Mouse (Mus musculus): ENCODE measurements around the gene Slc46a2. TPM values are rescaled to one million over a fixed set of nuclear protein-coding genes. Genes with fewer than 3 reads are reported as not detected.
A peak's percentile ranks its signal among the peaks of the same experiment; 100 is the strongest.

Slc46a2 gene
- total RNA-seq, 2 experiments from 2014 or later, result not detected

DNA sequence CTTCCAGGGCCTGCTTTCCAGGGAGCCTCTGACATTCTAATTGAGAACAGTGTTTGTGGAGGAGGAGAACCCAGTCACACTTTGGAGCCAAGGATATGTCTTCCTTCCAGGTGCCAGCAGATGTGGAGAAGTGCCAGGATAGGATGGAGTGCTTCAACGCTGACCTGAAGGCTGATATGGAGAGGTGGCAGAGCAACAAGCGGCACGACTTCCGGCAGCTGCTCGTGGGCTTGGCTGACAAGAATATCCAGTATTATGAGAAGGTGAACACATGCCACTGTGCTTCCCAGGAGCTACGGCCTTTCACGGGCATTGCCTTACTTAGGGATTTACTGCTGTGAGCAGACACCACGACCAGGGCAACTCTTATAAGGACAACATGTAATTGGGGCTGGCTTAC lies 20.4 kb downstream of the Slc46a2 start:
- intact Hi-C loops (cut with DNase I), result no loop called here
- DNase-seq (ENCODE audit: low spot score in 2 of 2), result no peak

DNA sequence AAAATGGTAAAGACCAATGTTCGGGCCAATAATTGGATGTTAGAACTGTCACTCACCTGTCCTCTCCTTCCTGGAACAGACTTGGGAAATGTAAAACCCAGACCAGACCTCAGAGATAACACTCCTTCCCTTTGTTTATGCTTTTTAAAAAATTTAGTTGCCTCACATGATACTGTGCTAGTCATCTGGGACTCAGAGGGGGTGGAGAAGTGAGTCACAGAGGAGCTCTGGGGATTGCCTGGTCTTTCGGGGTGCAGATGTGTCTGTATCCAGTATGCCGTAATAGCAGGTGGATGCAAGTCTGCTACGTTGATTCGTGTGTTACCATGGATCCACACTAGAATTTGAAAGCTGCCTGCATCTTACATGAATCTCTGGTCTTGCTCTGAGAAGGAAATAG lies 22.1 kb downstream of the Slc46a2 start:
- DNase-seq (ENCODE audit: low spot score in 2 of 2), result no peak
- intact Hi-C loops (cut with DNase I), result no loop called here

DNA sequence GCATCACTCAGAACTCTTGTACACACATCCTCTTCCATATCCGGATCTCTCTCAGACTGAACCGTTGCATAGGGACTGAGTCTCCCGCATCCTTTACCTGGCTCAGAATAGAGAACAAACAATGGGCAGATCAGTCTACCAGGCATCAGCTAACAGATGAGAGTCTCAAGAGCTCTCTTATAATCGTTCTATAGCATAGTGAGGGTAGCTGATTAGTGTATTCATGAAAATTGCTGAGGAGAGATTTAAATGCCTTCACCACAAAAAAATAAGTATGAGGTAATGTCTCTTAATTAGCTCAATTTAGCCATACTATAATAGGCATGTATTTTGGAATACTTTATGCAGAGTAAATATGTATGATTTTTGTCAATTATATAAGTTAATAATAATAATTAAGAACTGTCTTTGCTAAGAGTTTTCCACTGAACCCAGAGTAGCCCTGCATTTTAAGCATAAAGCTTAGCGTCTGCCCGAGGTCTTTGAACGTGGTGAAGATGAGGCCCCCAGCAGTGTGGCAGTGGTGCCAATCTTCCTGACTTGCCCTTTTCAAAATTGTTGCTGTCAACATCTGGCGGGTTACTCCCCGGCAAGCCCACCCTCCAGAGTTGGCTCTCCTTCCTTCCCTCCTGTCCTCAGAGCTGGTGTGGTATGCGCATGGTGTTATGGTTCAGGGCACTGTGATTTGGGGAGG lies 23.0 kb downstream of the Slc46a2 start:
- intact Hi-C loops (cut with DNase I), result no loop called here
- DNase-seq (ENCODE audit: low spot score in 2 of 2), result no peak

DNA sequence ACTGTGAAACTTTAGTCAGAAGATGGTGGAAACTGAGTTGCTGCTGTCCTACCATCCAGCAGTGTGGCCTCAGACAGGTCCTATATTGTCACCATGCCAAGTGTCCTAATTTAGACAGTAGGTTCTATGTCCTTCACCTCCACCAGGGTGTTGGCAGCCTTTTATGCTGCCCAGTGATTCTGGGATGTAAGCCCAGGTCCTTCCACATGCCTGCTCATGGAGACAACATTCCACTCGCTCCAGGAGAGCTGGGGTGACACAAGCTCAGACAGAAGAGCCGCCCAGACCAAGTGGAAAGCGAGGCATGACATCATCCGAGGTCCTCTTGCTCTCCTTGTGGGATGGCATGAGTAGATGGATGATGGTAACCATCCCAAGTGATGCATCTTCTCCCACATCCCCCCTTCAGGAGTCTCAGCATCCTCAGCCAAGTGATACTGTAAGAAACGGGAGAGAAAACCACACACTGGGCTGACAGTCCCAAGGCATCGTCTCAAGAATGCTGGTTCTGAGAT lies 24.7 kb downstream of the Slc46a2 start:
- no peak for DNase-seq (ENCODE audit: low spot score in 2 of 2)
- intact Hi-C loops (cut with DNase I), result no loop called here

DNA sequence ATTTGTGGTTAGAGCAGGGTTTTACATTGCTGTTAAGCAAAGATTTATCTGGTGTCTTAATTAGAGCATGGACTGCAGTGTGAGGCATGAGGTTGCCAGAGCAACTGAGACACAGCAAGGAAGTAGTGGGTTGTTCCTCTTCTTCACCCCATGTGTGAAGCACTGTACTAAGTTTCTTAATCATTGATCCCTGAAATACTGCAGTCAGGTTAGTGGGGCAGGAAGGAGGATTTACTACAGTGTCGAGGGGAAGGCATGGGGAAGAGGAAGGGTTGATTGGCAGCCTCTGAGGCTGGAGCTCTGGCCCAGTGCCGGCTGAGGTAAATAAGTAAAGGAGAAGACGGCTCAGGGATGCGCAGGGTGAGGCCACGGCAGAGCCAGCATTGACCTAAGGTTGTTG lies 26.8 kb downstream of the Slc46a2 start:
- DNase-seq (ENCODE audit: low spot score in 2 of 2), result no peak
- intact Hi-C loops (cut with DNase I), result no loop called here

DNA sequence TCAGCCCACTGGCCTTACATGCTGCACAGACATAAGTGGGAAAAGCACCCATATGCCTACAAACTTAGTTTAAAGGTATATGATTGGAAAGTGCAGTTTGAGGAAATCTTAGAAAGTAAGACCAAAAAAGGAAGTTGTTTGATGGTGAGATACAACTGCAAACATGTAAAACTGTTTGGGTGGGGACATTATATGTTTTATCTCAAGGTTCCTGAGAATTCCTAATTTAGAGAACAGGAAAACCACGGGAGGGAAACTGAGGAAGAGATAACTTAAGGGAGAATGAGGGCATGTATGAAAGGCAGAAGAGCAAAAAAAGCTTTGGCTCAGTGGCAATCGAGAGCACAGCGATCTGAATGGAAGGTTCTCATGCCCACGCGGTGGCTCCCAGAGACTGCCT lies 27.8 kb downstream of the Slc46a2 start:
- no peak for DNase-seq (ENCODE audit: low spot score in 2 of 2)
- intact Hi-C loops (cut with DNase I), result no loop called here

DNA sequence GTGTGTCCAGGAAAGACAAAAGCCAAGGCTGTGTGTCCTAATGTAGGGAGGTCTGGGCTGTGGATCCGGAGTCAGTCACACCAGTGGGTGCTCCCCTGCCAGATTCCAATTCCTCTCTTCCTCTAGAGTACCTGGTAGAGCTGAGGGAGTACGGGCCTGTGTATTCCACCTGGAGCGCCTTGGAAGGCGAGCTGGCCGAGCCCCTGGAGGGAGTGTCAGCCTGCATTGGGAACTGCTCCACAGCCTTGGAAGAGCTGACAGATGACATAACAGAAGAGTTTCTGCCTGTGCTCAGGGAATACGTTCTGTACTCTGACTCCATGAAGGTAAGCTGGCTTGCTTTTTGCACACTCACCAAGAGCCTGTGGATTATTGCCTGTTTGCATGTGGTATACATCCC lies 28.6 kb downstream of the Slc46a2 start:
- intact Hi-C loops (cut with DNase I), result no loop called here
- no peak for DNase-seq (ENCODE audit: low spot score in 2 of 2)

DNA sequence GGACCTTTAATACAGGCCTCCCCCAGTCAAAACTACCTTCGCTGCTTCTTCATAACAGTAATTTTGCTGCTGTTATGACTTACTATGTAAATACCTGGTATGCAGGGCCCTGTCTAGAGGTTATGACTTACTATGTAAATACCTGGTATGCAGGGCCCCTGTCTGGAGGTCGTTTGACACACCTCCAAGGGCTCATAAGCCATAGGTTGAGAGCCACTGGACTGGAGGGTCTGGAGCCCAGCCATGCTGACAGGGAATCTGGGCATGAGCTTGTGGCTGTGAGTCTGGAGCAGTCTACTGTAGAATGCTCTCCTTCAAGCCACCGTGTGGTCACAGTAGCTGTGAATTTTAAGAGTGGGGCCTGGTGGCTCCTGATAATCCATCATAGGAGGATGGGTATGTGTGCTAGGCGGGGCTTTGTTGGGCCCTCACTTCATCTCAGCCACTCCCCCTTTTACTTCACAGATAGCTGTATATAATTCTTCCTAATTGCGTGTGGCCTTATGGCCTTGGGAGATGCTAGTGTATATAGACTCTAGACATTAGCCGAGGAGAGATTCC lies 30.6 kb downstream of the Slc46a2 start:
- intact Hi-C loops (cut with DNase I), result no loop called here
- no peak for DNase-seq (ENCODE audit: low spot score in 2 of 2)

DNA sequence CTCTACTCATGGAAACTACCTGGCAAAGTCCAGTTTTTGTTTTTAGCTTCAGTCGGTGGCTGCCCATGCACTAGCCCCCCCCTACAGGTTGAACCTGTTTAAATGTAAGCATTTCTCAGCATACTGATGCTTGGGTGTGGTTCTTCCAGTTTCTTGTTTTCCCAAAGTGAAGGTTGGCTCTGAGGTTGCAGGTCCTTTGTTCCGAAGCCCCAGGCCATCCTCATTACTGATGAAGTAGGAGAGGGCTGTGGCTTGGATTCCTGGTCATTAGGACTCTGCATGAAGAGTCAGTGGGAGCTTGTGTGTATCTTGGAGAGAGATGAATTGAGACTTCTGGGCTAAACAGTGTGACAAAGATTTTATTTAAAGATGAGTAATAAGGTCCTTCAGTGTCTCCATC lies 33.6 kb downstream of the Slc46a2 start:
- no peak for DNase-seq (ENCODE audit: low spot score in 2 of 2)
- intact Hi-C loops (cut with DNase I), result no loop called here

DNA sequence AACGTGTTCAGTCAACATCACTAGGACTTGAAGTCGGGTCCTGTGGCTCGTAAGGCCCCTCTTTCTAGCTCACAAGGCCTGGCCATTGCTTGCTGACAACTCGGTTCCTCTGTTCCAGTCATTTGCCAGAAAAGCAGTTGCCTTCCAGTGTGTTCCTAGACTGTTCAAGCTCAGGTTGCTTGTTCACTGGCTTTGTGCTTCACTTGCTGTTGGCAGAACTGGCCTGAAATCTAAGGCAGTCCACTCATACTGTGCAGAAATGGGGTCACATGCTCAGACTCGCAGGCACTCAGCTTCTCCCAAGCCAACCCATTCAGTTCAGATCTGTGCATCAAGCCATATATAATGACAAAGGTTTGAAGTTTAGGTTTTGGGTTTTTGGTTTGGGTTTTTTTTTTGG lies 34.1 kb downstream of the Slc46a2 start:
- intact Hi-C loops (cut with DNase I), result no loop called here
- DNase-seq (ENCODE audit: low spot score in 2 of 2), result no peak

DNA sequence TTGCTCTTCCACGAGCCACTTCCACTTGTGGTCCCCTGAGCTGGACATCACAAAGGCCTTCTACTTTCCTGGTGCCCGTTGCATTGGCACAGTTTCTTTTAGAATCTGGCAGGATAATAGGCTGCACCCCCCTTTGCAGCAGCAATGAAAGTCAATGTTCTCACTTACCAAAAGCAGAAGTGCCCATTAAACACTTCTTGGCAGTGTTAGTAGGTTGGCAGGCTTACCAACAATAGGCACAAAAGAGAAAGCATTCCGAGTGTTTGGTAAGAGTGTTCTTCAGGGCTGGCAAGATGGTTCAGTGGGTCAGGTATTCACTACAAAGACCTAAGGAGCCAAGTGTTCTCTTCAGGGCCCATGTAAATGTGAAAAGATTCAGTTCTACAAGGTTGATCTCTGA lies 35.4 kb downstream of the Slc46a2 start:
- DNase-seq (ENCODE audit: low spot score in 2 of 2), result no peak
- intact Hi-C loops (cut with DNase I), result loop anchor here (5.0 kb wide), 1 partner anchor 252 kb away; the partner anchor contains the start of gene E130308A19Rik

DNA sequence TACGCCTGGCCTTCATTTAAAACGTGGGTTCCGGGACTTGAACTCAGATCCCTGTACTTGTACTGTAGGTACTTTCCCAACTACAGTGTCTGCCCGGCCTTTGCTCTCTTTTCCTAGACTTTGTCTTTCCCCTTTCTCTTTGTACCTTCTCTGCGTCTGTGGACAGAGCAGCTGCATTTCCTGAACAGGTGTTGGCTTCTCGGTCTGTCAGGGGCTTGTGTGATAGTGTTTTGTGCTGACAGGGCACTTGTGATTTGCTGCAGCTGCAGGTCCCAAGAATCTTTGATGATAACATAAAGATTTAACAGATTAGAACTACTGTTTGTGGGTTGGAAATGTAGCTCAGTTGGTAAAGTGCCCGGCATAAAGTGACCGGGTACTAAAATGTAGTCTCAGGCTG lies 36.3 kb downstream of the Slc46a2 start:
- intact Hi-C loops (cut with DNase I), result loop anchor here (5.0 kb wide), 1 partner anchor 251 kb away; the partner anchor contains the start of gene E130308A19Rik
- DNase-seq (ENCODE audit: low spot score in 2 of 2), result no peak

DNA sequence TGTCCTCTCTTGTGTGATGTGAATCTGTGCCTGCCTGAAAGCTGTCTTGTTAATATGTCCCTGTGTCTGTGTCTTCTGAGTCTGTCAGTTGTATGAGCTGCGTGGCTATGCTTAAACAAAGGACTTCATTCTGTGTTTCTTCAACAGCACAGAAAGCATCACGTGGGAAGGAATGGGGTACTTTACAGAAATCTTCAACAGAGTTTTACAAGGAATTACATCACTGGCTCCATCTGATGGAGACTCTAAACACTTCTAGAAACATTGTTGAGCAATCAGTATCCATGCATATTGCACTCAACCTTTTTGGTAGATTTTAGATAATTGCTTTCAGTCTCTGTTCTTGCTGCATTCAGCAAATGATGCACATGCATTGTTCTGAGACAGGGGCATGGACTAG lies 37.8 kb downstream of the Slc46a2 start:
- DNase-seq (ENCODE audit: low spot score in 2 of 2), result no peak
- intact Hi-C loops (cut with DNase I), result loop anchor here (5.0 kb wide), 1 partner anchor 250 kb away; the partner anchor contains the start of gene E130308A19Rik

DNA sequence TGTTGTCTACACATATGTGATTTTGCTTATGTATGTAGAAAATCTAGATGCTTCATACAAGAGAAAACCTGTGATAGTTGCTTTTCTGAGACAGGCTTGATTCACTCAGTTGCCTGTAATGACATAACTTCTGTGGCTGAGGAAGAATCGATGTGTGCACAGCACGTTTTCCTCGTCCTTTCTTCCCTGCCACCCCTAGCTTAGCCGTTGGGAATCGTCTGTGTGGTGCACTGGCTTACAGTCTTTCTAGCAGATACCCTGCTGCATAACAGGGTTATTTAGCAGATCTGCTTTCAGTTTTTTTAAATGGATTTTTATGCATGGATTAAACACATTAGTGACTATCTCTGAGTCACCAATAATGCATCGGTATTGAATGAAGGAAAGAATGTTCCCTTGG lies 38.3 kb downstream of the Slc46a2 start:
- intact Hi-C loops (cut with DNase I), result loop anchor here (5.0 kb wide), 1 partner anchor 249 kb away; the partner anchor contains the start of gene E130308A19Rik
- no peak for DNase-seq (ENCODE audit: low spot score in 2 of 2)

DNA sequence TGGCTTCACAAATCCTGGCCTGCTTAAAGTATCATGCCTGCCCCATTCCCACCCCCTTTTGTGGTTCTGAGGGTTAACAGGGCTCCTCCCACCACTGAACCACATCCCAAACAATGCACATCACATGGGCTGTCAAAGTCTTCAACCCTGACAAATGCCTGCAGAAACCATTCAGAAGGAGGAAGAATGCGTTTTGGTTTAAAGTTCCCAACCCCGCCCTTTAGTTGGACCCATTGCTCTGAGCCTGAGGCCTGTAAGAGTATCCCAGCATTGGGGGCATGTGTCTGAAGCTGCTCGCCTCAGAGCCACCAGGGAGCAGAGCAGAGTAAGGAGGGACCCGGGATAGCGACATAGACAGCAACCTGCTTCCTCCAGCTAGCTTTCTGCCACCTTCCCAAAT lies 41.0 kb downstream of the Slc46a2 start:
- no peak for DNase-seq (ENCODE audit: low spot score in 2 of 2)
- intact Hi-C loops (cut with DNase I), result loop anchor here (5.0 kb wide), 1 partner anchor 67 kb away; the partner anchor contains the start of gene Snx30

DNA sequence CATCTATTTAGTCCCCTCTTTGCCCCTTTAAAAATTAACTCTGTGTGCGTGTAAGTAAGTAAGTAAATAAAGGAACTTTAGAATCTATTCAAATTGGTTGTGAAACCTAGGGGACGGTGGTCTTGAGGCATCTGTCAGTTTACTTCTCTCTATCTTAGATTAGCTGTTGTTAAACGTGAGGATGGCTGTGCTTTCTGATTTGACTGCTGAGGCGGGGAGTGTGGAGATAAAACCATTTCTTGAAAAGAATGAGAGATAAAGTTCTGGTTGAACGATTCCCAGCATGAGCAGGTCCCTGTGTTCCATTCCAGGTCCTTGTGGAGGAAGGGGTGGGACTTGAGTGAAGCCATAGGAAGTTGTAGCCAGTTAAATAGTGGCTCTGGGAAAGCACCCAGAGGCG lies 41.6 kb downstream of the Slc46a2 start:
- intact Hi-C loops (cut with DNase I), result loop anchor here (5.0 kb wide), 1 partner anchor 66 kb away; the partner anchor contains the start of gene Snx30
- DNase-seq (ENCODE audit: low spot score in 2 of 2), result no peak

DNA sequence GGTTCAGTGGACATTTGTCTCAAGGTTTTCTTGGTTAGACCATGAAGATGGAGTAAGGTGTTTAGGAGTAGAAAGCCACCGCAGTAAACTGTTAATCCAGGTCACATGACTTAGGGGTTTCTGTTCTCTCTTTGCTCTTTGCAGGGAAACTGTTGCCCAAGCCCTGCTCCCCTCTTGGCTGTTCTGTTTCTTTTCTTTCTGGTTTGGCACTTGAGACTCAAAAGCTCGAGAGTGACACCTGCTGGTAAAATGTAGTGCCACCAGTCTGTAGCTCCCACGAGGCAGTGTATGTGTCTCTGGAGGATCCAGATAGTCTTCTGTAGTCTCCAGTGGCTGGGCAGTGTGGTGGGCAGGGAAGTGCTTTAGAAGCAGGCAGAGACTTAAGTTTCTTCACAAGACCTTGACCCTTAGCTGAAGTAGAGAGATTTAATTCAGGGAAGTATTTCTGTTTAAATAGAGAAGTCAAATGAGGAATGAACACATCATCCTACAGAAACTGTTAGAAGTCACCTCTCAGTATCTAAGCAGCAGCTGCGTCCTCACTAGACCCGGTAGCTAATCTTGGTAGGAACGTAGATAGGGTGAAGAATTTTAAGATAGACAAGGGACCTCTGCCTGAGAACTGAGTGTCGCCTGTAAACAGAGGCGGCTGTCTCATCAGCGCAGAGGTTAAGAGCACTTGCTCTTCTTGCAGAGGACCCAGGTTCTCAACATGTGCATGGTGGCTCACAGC lies 43.8 kb downstream of the Slc46a2 start:
- peak; percentile 72 to 84 for DNase-seq (ENCODE audit: low spot score in 2 of 2)
- intact Hi-C loops (cut with DNase I), result loop anchor here (1.0 to 5.0 kb wide), 2 partner anchors 64 to 85 kb away; partner anchors contain the start of gene Snx30

DNA sequence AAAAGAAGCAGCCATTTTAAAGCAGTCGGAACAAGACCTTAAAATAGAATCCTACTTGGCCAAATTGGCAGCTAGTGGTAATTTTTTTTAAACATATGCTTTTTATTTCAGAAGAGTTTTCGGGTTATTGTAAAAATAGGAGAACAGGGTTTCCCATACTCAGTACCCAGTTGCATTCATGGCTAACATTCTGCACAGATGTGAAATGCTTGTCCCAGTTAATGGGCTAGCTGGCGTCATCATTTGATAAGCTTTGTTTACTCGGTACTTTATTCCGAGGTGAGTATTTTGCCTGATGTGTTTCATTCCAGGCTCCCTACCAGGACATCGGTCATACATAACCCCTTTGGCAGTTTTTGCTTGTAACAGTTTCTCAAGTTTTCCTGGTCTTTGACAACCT lies 44.4 kb downstream of the Slc46a2 start:
- intact Hi-C loops (cut with DNase I), result loop anchor here (5.0 kb wide), 1 partner anchor 63 kb away; the partner anchor contains the start of gene Snx30
- no peak for DNase-seq (ENCODE audit: low spot score in 2 of 2)

DNA sequence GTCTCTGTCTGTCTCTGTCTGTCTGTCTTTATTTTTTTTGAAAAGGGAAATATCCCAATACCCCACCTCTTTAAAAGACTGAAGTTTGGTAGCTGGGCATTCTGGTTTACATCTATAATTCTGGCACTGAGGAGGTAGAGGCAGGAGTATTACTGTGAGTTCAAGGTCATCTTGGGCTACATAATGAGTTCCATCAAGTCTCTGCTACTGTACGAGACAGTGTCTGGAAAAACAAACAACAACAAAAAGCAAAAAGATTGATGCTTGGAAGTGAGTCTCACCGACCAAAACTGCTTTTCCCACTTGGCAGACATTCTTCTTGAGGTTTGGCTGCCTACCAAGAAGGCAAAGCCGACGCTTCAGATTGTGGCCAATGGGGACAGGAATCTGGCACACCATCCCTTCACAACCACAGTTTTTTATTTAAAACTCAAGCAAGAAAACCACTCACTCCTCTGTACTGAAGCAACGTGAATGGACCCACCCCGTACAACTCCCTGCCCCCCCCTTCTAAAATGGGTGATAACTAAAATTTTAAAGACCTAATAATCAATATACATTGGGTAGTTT lies 45.3 kb downstream of the Slc46a2 start:
- no peak for DNase-seq (ENCODE audit: low spot score in 2 of 2)
- intact Hi-C loops (cut with DNase I), result loop anchor here (5.0 kb wide), 1 partner anchor 62 kb away; the partner anchor contains the start of gene Snx30

DNA sequence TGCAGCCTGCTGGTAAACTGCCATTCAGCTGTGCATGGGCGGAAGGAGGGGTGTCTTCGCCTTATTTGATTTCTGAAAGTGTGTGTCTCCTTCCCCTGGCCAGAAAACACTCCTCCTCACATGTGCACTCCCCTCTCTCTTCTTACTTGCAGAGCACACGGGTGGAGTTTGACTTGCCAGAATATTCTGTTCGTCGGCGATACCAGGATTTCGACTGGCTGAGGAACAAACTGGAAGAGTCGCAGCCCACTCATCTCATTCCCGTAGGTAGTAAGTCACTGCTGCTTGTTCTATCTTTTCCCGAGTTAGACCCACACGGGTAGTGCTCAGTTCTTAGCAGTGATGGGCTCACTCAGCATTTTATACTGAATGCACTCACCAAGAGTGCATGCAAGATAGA lies 46.8 kb downstream of the Slc46a2 start:
- intact Hi-C loops (cut with DNase I), result no loop called here
- DNase-seq (ENCODE audit: low spot score in 2 of 2), result peak; percentile 46 to 57
